Mouse (Mus musculus): ENCODE data around the gene Zfp804a. TPM values are rescaled to one million over a fixed set of nuclear protein-coding genes. Genes with fewer than 3 reads are reported as not detected.

The Zfp804a gene
- total and polyA plus RNA-seq, 2 experiments from 2014 or later, result 10.4 to 14.9 TPM

GRCm38 (mm10) chr2:82069172-82069571 lies 16.1 kb downstream of the Zfp804a start:
- no peak for DNase-seq (ENCODE audit: low spot score)
- Histone ChIP-seq H3K27me3 (ENCODE audit: insufficient read depth, low read length) (no peaks in the 10 kb centered on the region), H3K36me3 (ENCODE audit: insufficient read depth, low read length) (no peaks in the 10 kb centered on the region), H3K9ac (replicated peaks; ENCODE audit: low read length) (no peak overlapping the region), H3K4me2 (ENCODE audit: low read depth, low read length) (no peak overlapping the region), H3K4me3 (ENCODE audit: low read length) (no peak overlapping the region), H3K4me1 (ENCODE audit: insufficient read depth, low read length) (no peaks in the 10 kb centered on the region), H3K27ac (no peak overlapping the region), H3K9me3 (ENCODE audit: low read length) (no peaks in the 10 kb centered on the region)
- ATAC-seq, result no peak
- no peak for TF ChIP-seq CTCF (IDR thresholded peaks at IDR 0.05; ENCODE audit: low read depth)
- 39% methylated on average over 1 of the region's 1 CpGs for WGBS

- Histone ChIP-seq H3K36me3 (ENCODE audit: insufficient read depth, low read length) (no peaks in the 10 kb centered on the region), H3K9me3 (ENCODE audit: low read length) (no peaks in the 10 kb centered on the region)
- WGBS, result 90% methylated on average over 3 of the region's 3 CpGs
These were observed 23.9 kb downstream of the Zfp804a start for GRCm38 (mm10) chr2:82076883-82077282.

GRCm38 (mm10) chr2:82078287-82078994 lies 25.4 kb downstream of the Zfp804a start:
- TF ChIP-seq CTCF (IDR thresholded peaks at IDR 0.05; ENCODE audit: low read depth), result no peak
- Histone ChIP-seq H3K4me2 (ENCODE audit: low read depth, low read length) (no peak overlapping the region), H3K36me3 (ENCODE audit: insufficient read depth, low read length) (no peaks in the 10 kb centered on the region), H3K9ac (replicated peaks; ENCODE audit: low read length) (no peak overlapping the region), H3K27ac (no peak overlapping the region), H3K4me1 (ENCODE audit: insufficient read depth, low read length) (no peaks in the 10 kb centered on the region), H3K9me3 (ENCODE audit: low read length) (no peaks in the 10 kb centered on the region), H3K27me3 (ENCODE audit: insufficient read depth, low read length) (no peaks in the 10 kb centered on the region), H3K4me3 (ENCODE audit: low read length) (no peak overlapping the region)
- WGBS, result 87% methylated on average over 6 of the region's 6 CpGs
- no peak for DNase-seq (ENCODE audit: low spot score)
- ATAC-seq, result no peak

More at GRCm38 (mm10) chr2:82076883-82077282, 23.9 kb downstream of the Zfp804a start:
- Histone ChIP-seq H3K4me2 (ENCODE audit: low read depth, low read length) (no peak overlapping the region), H3K4me3 (ENCODE audit: low read length) (no peak overlapping the region), H3K4me1 (ENCODE audit: insufficient read depth, low read length) (no peaks in the 10 kb centered on the region), H3K9ac (replicated peaks; ENCODE audit: low read length) (no peak overlapping the region), H3K27ac (no peak overlapping the region), H3K27me3 (ENCODE audit: insufficient read depth, low read length) (no peaks in the 10 kb centered on the region)
- ATAC-seq (no peak), DNase-seq (ENCODE audit: low spot score) (no peak)
- TF ChIP-seq CTCF (IDR thresholded peaks at IDR 0.05; ENCODE audit: low read depth), result no peak

GRCm38 (mm10) chr2:82080678-82081077 lies 27.7 kb downstream of the Zfp804a start:
- WGBS, result 40% methylated on average over 4 of the region's 4 CpGs
- H3K4me2 ChIP-seq (ENCODE audit: low read depth, low read length), result no peak overlapping the region
- no peaks in the 10 kb centered on the region for H3K4me1 ChIP-seq (ENCODE audit: insufficient read depth, low read length)
- no peak for TF ChIP-seq CTCF (IDR thresholded peaks at IDR 0.05; ENCODE audit: low read depth)
- no peaks in the 10 kb centered on the region for H3K27me3 ChIP-seq (ENCODE audit: insufficient read depth, low read length)
- H3K27ac ChIP-seq, result no peak overlapping the region
- H3K9ac ChIP-seq (replicated peaks; ENCODE audit: low read length), result no peak overlapping the region
- ATAC-seq (no peak), DNase-seq (ENCODE audit: low spot score) (peak; percentile 50)
- H3K36me3 ChIP-seq (ENCODE audit: insufficient read depth, low read length), result no peaks in the 10 kb centered on the region
- H3K9me3 ChIP-seq (ENCODE audit: low read length), result no peaks in the 10 kb centered on the region
- no peak overlapping the region for H3K4me3 ChIP-seq (ENCODE audit: low read length)

- H3K4me3 ChIP-seq (ENCODE audit: low read length), result no peak overlapping the region
- ATAC-seq (no peak), DNase-seq (ENCODE audit: low spot score) (no peak)
- H3K9ac ChIP-seq (replicated peaks; ENCODE audit: low read length), result no peak overlapping the region
- no peaks in the 10 kb centered on the region for H3K27me3 ChIP-seq (ENCODE audit: insufficient read depth, low read length)
- H3K9me3 ChIP-seq (ENCODE audit: low read length), result no peaks in the 10 kb centered on the region
- no peaks in the 10 kb centered on the region for H3K4me1 ChIP-seq (ENCODE audit: insufficient read depth, low read length)
- 79% methylated on average over 1 of the region's 1 CpGs for WGBS
- no peak overlapping the region for H3K27ac ChIP-seq
- H3K36me3 ChIP-seq (ENCODE audit: insufficient read depth, low read length), result no peaks in the 10 kb centered on the region
- no peak for TF ChIP-seq CTCF (IDR thresholded peaks at IDR 0.05; ENCODE audit: low read depth)
- H3K4me2 ChIP-seq (ENCODE audit: low read depth, low read length), result no peak overlapping the region
These were observed 60.1 kb downstream of the Zfp804a start for GRCm38 (mm10) chr2:82113148-82113547.

- Histone ChIP-seq H3K9me3 (ENCODE audit: low read length) (no peaks in the 10 kb centered on the region), H3K9ac (replicated peaks; ENCODE audit: low read length) (no peak overlapping the region), H3K4me2 (ENCODE audit: low read depth, low read length) (no peak overlapping the region), H3K36me3 (ENCODE audit: insufficient read depth, low read length) (no peaks in the 10 kb centered on the region), H3K27ac (no peak overlapping the region), H3K4me1 (ENCODE audit: insufficient read depth, low read length) (no peaks in the 10 kb centered on the region), H3K4me3 (ENCODE audit: low read length) (no peak overlapping the region), H3K27me3 (ENCODE audit: insufficient read depth, low read length) (no peaks in the 10 kb centered on the region)
- ATAC-seq (no peak), DNase-seq (ENCODE audit: low spot score) (no peak)
- TF ChIP-seq CTCF (IDR thresholded peaks at IDR 0.05; ENCODE audit: low read depth), result no peak
- 88% methylated on average over 2 of the region's 2 CpGs for WGBS
These were observed 60.6 kb downstream of the Zfp804a start for GRCm38 (mm10) chr2:82113650-82114049.

- Histone ChIP-seq H3K4me1 (ENCODE audit: insufficient read depth, low read length) (no peaks in the 10 kb centered on the region), H3K4me3 (ENCODE audit: low read length) (no peak overlapping the region), H3K9me3 (ENCODE audit: low read length) (no peaks in the 10 kb centered on the region), H3K4me2 (ENCODE audit: low read depth, low read length) (no peak overlapping the region), H3K36me3 (ENCODE audit: insufficient read depth, low read length) (no peaks in the 10 kb centered on the region), H3K27ac (no peak overlapping the region), H3K27me3 (ENCODE audit: insufficient read depth, low read length) (no peaks in the 10 kb centered on the region), H3K9ac (replicated peaks; ENCODE audit: low read length) (no peak overlapping the region)
- WGBS, result 36% methylated on average over 2 of the region's 2 CpGs
- no peak for TF ChIP-seq CTCF (IDR thresholded peaks at IDR 0.05; ENCODE audit: low read depth)
- no peak for ATAC-seq
- no peak for DNase-seq (ENCODE audit: low spot score)
These were observed 66.6 kb downstream of the Zfp804a start for GRCm38 (mm10) chr2:82119577-82119976.

Data from hindbrain, postnatal 0 days (tissue).